Comparison of ENCODE assay signal across 7 mouse cellular contexts in the genomic region with DNA sequence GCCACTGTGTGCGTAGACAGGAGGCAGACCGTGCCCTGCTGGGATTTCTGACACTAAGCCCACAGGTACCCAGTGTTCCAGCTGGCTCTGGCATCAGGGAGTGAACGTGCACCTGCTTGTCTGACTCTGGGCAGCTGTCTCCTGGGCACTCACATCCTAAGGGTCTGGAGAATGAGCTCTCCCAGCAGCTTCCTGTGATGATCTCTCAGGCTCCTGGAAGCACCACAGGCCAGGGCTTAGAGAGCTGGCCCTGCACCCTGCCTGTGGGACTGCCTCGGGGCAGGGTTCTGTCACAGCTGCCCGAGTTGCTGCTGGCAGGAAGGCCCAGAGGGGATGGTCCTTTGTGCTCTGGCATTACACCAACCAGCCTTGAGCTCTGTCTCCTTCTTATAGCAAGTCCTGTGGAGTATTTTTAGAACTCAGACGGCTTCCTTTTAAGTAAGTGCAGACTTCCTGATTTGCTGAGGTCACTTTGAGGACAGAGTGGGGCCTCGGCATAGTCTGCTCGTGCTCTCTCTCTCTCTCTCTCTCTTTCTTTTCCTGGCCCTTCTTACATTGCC. TPM values are rescaled to one million over a fixed set of nuclear protein-coding genes. Genes with fewer than 3 reads are reported as not detected.
DNase-seq lines count a peak whose midpoint lies in the region; ATAC-seq lines count a peak whose summit lies in the region.

No protein-coding gene starts in this region.

- peak; percentile 58 for DNase-seq in urinary bladder, postnatal 14 days (ENCODE audit: low spot score)
- no peak for DNase-seq in urinary bladder, postnatal 25 days (ENCODE audit: low spot score)
- peak; percentile 15 for DNase-seq in embryo, embryonic 9.5 days (ENCODE audit: extremely low spot score)
- peak; percentile 67 to 86 for DNase-seq in kidney, postnatal 25 days

- H3K4me1 ChIP-seq in heart, embryonic 16.5 days (ENCODE audit: control insufficient read depth, insufficient read depth, low read length): peaks cover 20% of the 10 kb centered on the region

- peak overlapping the region; percentile 96 for H3K27ac ChIP-seq in heart, embryonic 16.5 days (ENCODE audit: low read length)

- 16% methylated on average over 8 of the region's 8 CpGs for WGBS in heart, embryonic 16.5 days

- H3K9me3 ChIP-seq in heart, embryonic 16.5 days (replicated peaks; ENCODE audit: control insufficient read depth, low read length): no peaks in the 10 kb centered on the region

- no peaks in the 10 kb centered on the region for H3K27me3 ChIP-seq in heart, embryonic 16.5 days (ENCODE audit: control insufficient read depth, insufficient read depth, low read length)

- no peaks in the 10 kb centered on the region for H3K36me3 ChIP-seq in heart, embryonic 16.5 days (ENCODE audit: control insufficient read depth, insufficient read depth)

- H3K9ac ChIP-seq in heart, embryonic 16.5 days (ENCODE audit: low read length): peak overlapping the region; percentile 57

- H3K4me3 ChIP-seq in heart, embryonic 16.5 days (ENCODE audit: low read length): no peak overlapping the region

- peak; percentile 92 for ATAC-seq in heart, embryonic 16.5 days (replicated peaks; ENCODE audit: extremely low read depth, insufficient read depth, low FRiP score)
- peak; percentile 87 for ATAC-seq in megakaryocyte, adult 5-6 weeks (ENCODE audit: poor library complexity, severe bottlenecking)
- no peak for ATAC-seq in activated CD4-positive, CD25-positive, alpha-beta regulatory T cell, adult 4 months

- H3K4me2 ChIP-seq in heart, embryonic 16.5 days (ENCODE audit: low read depth, low read length): peak overlapping the region; percentile 20; the same call in 1 of the 2 replicates

RNA-seq across cellular contexts. Expression of gene Fbxw11, which starts 23.2 kb away (rescaled TPM):
- polyA plus RNA-seq in heart, embryonic 16.5 days (2015; fragmentation: Nextera tagmentation; extraction: Ambion mirVana): 63.5 and 70.5 TPM in 2 replicates
- total RNA-seq in megakaryocyte, adult 5-6 weeks (2015): 30.0 and 30.4 TPM in 2 replicates
- 47.0 and 52.8 TPM in 2 replicates for total RNA-seq in megakaryocyte, adult 5-6 weeks (2017)
- polyA plus RNA-seq in activated CD4-positive, CD25-positive, alpha-beta regulatory T cell, adult 4 months (2017; shearing (Covaris generic)): 10 to 100 TPM; 21.3 TPM
